Mouse (Mus musculus): ENCODE measurements at regions not wholly inside any gene's neighbourhood (a gene's known extent, or its start where the extent isn't known, plus 50 kb on each side); places are given as distances from the start of the nearest gene placed in this dataset.

- in situ Hi-C loops (cut with MboI, MseI) = no loop called here
Observed at GRCm38 (mm10) chr1:136777263-136777980, 152.7 kb downstream of the Zfp281 start.

- in situ Hi-C loops (cut with MboI, MseI) = no loop called here
Observed at GRCm38 (mm10) chr1:136779384-136779783, 154.7 kb downstream of the Zfp281 start.

GRCm38 (mm10) chr1:136781561-136782025, 156.9 kb downstream of the Zfp281 start:
- in situ Hi-C loops (cut with MboI, MseI) = no loop called here

GRCm38 (mm10) chr1:136782261-136782660, 157.6 kb downstream of the Zfp281 start:
- in situ Hi-C loops (cut with MboI, MseI) = no loop called here

GRCm38 (mm10) chr1:136784178-136784577, 159.5 kb downstream of the Zfp281 start:
- in situ Hi-C loops (cut with MboI, MseI) = no loop called here

GRCm38 (mm10) chr1:136788979-136789513, 164.3 kb downstream of the Zfp281 start:
- in situ Hi-C loops (cut with MboI, MseI) = no loop called here

- in situ Hi-C loops (cut with MboI, MseI) = no loop called here
Observed at GRCm38 (mm10) chr1:136791641-136792040, 166.9 kb downstream of the Zfp281 start.

Data from T-helper 17 cell (primary cell).